Mouse (Mus musculus) Patski (cell line): ENCODE data around the gene Tmem150a. TPM values are rescaled to one million over a fixed set of nuclear protein-coding genes. Genes with fewer than 3 reads are reported as not detected.
A peak's percentile ranks its signal among the peaks of the same experiment; 100 is the strongest.

ENCODE experiments used
- ATAC-seq: fragments of 100-300 bp; one replicate; pipeline ENCODE4 v1.8.0; 2021
- CTCF ChIA-PET: fragments of 350-600 bp; sonication (Branson Sonifier 250); formaldehyde crosslinking; loops from one replicate; lab custom pipeline; 2022; ENCODE audit warnings: inconsistent platforms; lab: Charles Lee
- POLR2A ChIA-PET: fragments of 350-600 bp; sonication (Branson Sonifier 250); formaldehyde crosslinking; loops from one replicate; lab custom pipeline; 2022; ENCODE audit warnings: antibody characterized with exemption, inconsistent platforms; lab: Charles Lee
- DNase-seq: peaks from one replicate; pipeline ENCODE4 v3.0.0-alpha.2; 2011; ENCODE audit warnings: low read depth, low spot score
- H3K27me3 ChIP-seq: fragments of 371-371 bp; one replicate; pipeline ENCODE4 v1.5.1; 2021
- CTCF ChIP-seq: fragments of 100-300 bp; IDR thresholded peaks from one replicate; pipeline ENCODE4 v1.5.1; 2021
- in situ Hi-C: fragments of 300-500 bp; cut with MboI; formaldehyde crosslinking; loops from 3 replicates; pipeline ENCODE4 v1.11.1; 2018; ENCODE audit warnings: low pct_unique_long_range_greater_than_20kb, mixed read lengths
- polyA plus RNA-seq: library from polyadenylated mRNA; unstranded; gene quantifications from one replicate; pipeline ENCODE4 v1.2.3, GENCODE M21; 2021

Gene Tmem150a
- polyA plus RNA-seq, 1 experiment from 2014 or later, result 39.8 TPM

- in situ Hi-C loops, result no loop called here
- POLR2A ChIA-PET, result no interaction called here
These were observed 12.3 kb downstream of the Tmem150a start for GRCm38 (mm10) chr6:72367460-72367974.

DNA sequence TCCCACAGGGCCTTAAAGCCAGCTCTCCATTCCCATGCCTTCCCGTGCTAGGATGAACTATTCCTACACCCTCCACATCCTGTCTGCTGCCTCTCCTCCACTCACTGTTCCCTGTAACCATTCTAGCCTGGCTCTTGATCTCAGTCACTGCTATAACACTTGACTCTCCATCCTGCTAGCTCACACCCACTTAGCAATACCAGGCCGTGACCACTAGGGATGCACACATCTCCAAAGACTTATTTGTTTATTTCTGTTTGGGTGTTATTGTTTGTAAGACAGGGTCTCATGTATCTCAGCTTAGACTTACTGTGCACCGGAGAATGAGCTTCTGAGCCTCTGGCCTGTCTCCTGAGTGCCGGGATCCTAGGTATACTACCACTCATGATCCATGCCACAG lies 14.3 kb downstream of the Tmem150a start:
- DNase-seq, result no peak
- peak; percentile 24 for TF ChIP-seq CTCF
- CTCF ChIA-PET, result interaction anchor here (1.0 to 2.2 kb wide), 2 partner anchors 10 to 14 kb away, joined by 3 to 7 read pairs; partner anchors contain the start of gene Tmem150a
- POLR2A ChIA-PET, result no interaction called here
- no peak for ATAC-seq
- H3K27me3 ChIP-seq, result no peaks in the 10 kb centered on the region
- in situ Hi-C loops, result no loop called here

More at GRCm38 (mm10) chr6:72367460-72367974, 12.3 kb downstream of the Tmem150a start:
- no peak for TF ChIP-seq CTCF
- H3K27me3 ChIP-seq, result no peaks in the 10 kb centered on the region
- DNase-seq, result no peak
- no peak for ATAC-seq
- CTCF ChIA-PET, result no interaction called here

DNA sequence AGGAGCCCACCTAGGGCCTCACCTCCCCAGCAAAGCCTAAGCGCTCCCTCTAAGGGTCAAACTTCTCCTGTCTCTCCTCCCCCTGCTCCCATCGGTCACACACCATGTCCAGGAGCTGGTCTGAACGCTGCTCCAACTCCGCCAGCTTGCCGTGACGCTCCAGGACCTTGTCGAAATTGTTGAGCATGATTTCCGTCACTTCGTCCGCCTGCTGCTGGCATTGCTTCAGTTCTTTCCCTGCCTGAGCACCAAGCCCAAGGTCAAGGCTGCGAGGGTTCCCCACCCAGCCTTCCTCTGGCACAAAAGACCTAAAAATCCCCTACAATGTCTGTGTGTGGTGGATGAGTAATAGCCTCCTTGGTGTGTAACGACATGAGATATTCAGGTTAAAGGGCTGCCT lies 14.8 kb downstream of the Tmem150a start:
- ATAC-seq (no peak), DNase-seq (no peak)
- CTCF ChIA-PET, result interaction anchor here (1.9 to 2.2 kb wide), 2 partner anchors 14 to 20 kb away, joined by 6 to 7 read pairs; partner anchors contain the start of genes Tmem150a and Vamp8
- in situ Hi-C loops, result no loop called here
- H3K27me3 ChIP-seq, result no peaks in the 10 kb centered on the region
- POLR2A ChIA-PET, result interaction anchor here (0.6 kb wide), 1 partner anchor 22 kb away, joined by 3 read pairs; no protein-coding TSS in a partner anchor
- no peak for TF ChIP-seq CTCF

DNA sequence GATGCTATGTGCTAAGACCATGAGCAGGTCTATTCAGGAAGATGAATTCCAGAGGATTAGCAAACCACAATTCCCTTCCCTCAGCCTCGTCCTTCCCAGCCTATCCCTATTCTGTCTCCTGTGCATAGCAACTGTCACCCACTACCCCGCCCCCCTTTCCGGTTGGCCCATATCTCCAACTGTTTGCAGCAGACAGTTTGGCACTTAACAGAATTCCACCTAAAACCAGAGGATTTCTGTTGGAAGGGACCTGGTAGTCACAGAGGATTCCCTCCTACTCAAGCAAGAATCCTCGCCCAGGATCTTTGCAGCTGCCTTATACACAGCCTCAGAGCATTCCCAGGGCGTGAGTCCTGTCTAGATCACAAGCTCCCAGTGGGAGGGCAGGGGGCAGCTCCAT lies 15.9 kb downstream of the Tmem150a start:
- CTCF ChIA-PET, result interaction anchor here (1.1 to 2.2 kb wide), 3 partner anchors 10 to 19 kb away, joined by 4 to 7 read pairs (median 6); partner anchors contain the start of genes Tmem150a and Vamp8
- TF ChIP-seq CTCF, result no peak
- DNase-seq (no peak), ATAC-seq (peak; percentile 75)
- POLR2A ChIA-PET, result interaction anchor here (1.1 kb wide), 1 partner anchor 19 kb away, joined by 4 read pairs; the partner anchor contains the start of gene Vamp8
- H3K27me3 ChIP-seq, result no peaks in the 10 kb centered on the region
- in situ Hi-C loops, result no loop called here

DNA sequence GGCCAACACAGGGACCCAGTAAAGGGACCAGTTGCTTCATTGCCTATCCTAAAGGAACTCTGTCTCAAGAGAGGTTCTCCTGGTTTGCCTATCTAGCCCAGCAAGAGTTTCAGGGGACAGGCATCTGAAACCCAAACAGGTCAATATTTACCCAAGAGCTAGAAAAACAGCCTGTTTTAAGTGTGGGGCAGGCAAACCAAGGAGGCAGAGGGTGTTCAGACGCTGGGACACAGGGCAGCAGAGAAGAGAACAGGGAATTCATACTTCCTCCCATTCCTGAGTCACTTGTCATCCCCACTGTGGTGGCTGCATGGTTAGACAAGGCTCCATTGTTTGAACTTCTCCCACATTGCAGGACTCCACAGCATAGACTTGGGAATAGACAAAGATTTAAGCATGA lies 16.3 kb downstream of the Tmem150a start:
- CTCF ChIA-PET, result interaction anchor here (1.1 to 1.9 kb wide), 2 partner anchors 9 to 19 kb away, joined by 4 to 6 read pairs; partner anchors contain the start of gene Vamp8
- in situ Hi-C loops, result no loop called here
- DNase-seq, result no peak
- peak; percentile 45 for ATAC-seq
- H3K27me3 ChIP-seq, result no peaks in the 10 kb centered on the region
- TF ChIP-seq CTCF, result no peak
- POLR2A ChIA-PET, result interaction anchor here (1.1 kb wide), 1 partner anchor 19 kb away, joined by 4 read pairs; the partner anchor contains the start of gene Vamp8

DNA sequence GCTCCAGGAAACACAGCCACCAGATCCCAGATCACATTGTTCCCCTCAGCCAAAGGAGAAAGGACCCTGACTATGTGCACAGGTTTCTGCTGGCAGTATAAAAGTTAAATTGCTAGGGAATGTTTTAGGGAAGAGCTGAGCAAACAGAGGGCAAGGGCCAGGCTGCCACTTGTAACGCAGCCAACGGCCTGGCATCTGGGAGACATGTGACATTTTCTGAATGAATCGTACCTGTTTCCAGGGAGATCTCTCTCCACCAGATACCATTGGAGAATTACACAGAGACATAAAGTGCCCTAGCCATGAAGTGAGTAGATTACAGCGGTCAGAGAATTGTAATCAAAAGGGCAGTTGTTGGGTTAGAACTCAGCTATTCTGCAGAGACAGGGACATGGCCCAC lies 17.9 kb downstream of the Tmem150a start:
- POLR2A ChIA-PET, result no interaction called here
- ATAC-seq, result no peak
- no peaks in the 10 kb centered on the region for H3K27me3 ChIP-seq
- TF ChIP-seq CTCF, result no peak
- CTCF ChIA-PET, result interaction anchor here (1.0 kb wide), 1 partner anchor 17 kb away, joined by 3 read pairs; the partner anchor contains the start of gene Vamp8
- DNase-seq, result no peak
- in situ Hi-C loops, result no loop called here

- TF ChIP-seq CTCF, result no peak
- no peaks in the 10 kb centered on the region for H3K27me3 ChIP-seq
- DNase-seq (no peak), ATAC-seq (no peak)
- CTCF ChIA-PET, result no interaction called here
- in situ Hi-C loops, result no loop called here
- POLR2A ChIA-PET, result no interaction called here
These were observed 19.0 kb downstream of the Tmem150a start for GRCm38 (mm10) chr6:72374206-72374605.

GRCm38 (mm10) chr6:72374820-72375563 lies 19.7 kb downstream of the Tmem150a start:
- ATAC-seq (no peak), DNase-seq (no peak)
- ChIA-PET POLR2A (interaction anchor here (0.7 to 1.4 kb wide), 2 partner anchors 8 to 20 kb away, joined by 6 to 7 read pairs; partner anchors contain the start of gene Tmem150a), CTCF (no interaction called here)
- no peaks in the 10 kb centered on the region for H3K27me3 ChIP-seq
- in situ Hi-C loops, result no loop called here
- TF ChIP-seq CTCF, result no peak

- no peaks in the 10 kb centered on the region for H3K27me3 ChIP-seq
- TF ChIP-seq CTCF, result no peak
- POLR2A ChIA-PET, result interaction anchor here (2.3 kb wide), 1 partner anchor 11 kb away, joined by 7 read pairs; no protein-coding TSS in a partner anchor
- no peak for DNase-seq
- no peak for ATAC-seq
- in situ Hi-C loops, result no loop called here
- CTCF ChIA-PET, result interaction anchor here (1.3 to 1.8 kb wide), 3 partner anchors 9 to 16 kb away, joined by 3 to 7 read pairs (median 3); no protein-coding TSS in a partner anchor
These were observed 23.4 kb downstream of the Tmem150a start for GRCm38 (mm10) chr6:72378510-72379234.
